Mouse (Mus musculus): ENCODE data around the gene Phkg2.

Gene Phkg2

GRCm38 (mm10) chr7:127572895-127573471 is at the start of gene Phkg2:
Gene Phkg2 (plus strand): TSS chr7:127573340.
- DNase-seq (ENCODE audit: low read depth, low spot score) = peak; percentile 99

- no peak for DNase-seq (ENCODE audit: low read depth, low spot score)
Observed at GRCm38 (mm10) chr7:127541671-127542070, 31.5 kb upstream of the Phkg2 start.

GRCm38 (mm10) chr7:127549116-127549835 is 23.9 kb upstream of the Phkg2 start:
- DNase-seq (ENCODE audit: low read depth, low spot score) = no peak

GRCm38 (mm10) chr7:127551558-127551957 is 21.6 kb upstream of the Phkg2 start:
- no peak for DNase-seq (ENCODE audit: low read depth, low spot score)

GRCm38 (mm10) chr7:127560580-127560979 is 12.6 kb upstream of the Phkg2 start:
- DNase-seq (ENCODE audit: low read depth, low spot score) = peak; percentile 28

- no peak for DNase-seq (ENCODE audit: low read depth, low spot score)
Observed at GRCm38 (mm10) chr7:127561340-127561858, 11.7 kb upstream of the Phkg2 start, which contains the start of gene Tmem265. Gene Tmem265 (plus strand): TSS chr7:127561390.

- no peak for DNase-seq (ENCODE audit: low read depth, low spot score)
Observed at GRCm38 (mm10) chr7:127564381-127565150, 8.6 kb upstream of the Phkg2 start.

- no peak for DNase-seq (ENCODE audit: low read depth, low spot score)
Observed at GRCm38 (mm10) chr7:127573503-127574008, 416 bp downstream of the Phkg2 start.

- DNase-seq (ENCODE audit: low read depth, low spot score) = no peak
Observed at GRCm38 (mm10) chr7:127574115-127574514, 975 bp downstream of the Phkg2 start.

- no peak for DNase-seq (ENCODE audit: low read depth, low spot score)
Observed at GRCm38 (mm10) chr7:127583260-127583659, 10.1 kb downstream of the Phkg2 start.

- DNase-seq (ENCODE audit: low read depth, low spot score) = no peak
Observed at GRCm38 (mm10) chr7:127585031-127585430, 11.9 kb downstream of the Phkg2 start.

GRCm38 (mm10) chr7:127586149-127586548 is 13.0 kb downstream of the Phkg2 start:
- no peak for DNase-seq (ENCODE audit: low read depth, low spot score)

- DNase-seq (ENCODE audit: low read depth, low spot score) = no peak
Observed at GRCm38 (mm10) chr7:127587196-127587595, 14.1 kb downstream of the Phkg2 start.

GRCm38 (mm10) chr7:127588011-127588871 is 15.1 kb downstream of the Phkg2 start, which contains the start of the genes Ccdc189 and Rnf40:
Gene Ccdc189 (minus strand): TSS chr7:127588595.
Gene Rnf40 (plus strand): TSS chr7:127588767.
- DNase-seq (ENCODE audit: low read depth, low spot score) = peak; percentile 99

- DNase-seq (ENCODE audit: low read depth, low spot score) = no peak
Observed at GRCm38 (mm10) chr7:127588901-127589300, 15.8 kb downstream of the Phkg2 start.

- no peak for DNase-seq (ENCODE audit: low read depth, low spot score)
Observed at GRCm38 (mm10) chr7:127589637-127590036, 16.5 kb downstream of the Phkg2 start.

- DNase-seq (ENCODE audit: low read depth, low spot score) = no peak
Observed at GRCm38 (mm10) chr7:127591108-127591507, 18.0 kb downstream of the Phkg2 start.

GRCm38 (mm10) chr7:127592575-127592974 is 19.4 kb downstream of the Phkg2 start:
- peak; percentile 80 for DNase-seq (ENCODE audit: low read depth, low spot score)

- DNase-seq (ENCODE audit: low read depth, low spot score) = no peak
Observed at GRCm38 (mm10) chr7:127596747-127597146, 23.6 kb downstream of the Phkg2 start.

- no peak for DNase-seq (ENCODE audit: low read depth, low spot score)
Observed at GRCm38 (mm10) chr7:127600612-127601011, 27.5 kb downstream of the Phkg2 start.

- DNase-seq (ENCODE audit: low read depth, low spot score) = no peak
Observed at GRCm38 (mm10) chr7:127601735-127602134, 28.6 kb downstream of the Phkg2 start.
